29 mouse cellular contexts compared by ENCODE assay signal in genomic region chr2:10397790-10398189, GRCm38 (mm10). TPM values are rescaled to one million over a fixed set of nuclear protein-coding genes. Genes with fewer than 3 reads are reported as not detected.
DNase-seq lines count a peak whose midpoint lies in the region; ATAC-seq and TF ChIP-seq lines count a peak whose summit lies in the region.
"Had no signal": no experiment of that assay in that cellular context is flagged by ENCODE, and none has a peak within 500 bp of the region (broad histone marks: within the 10 kb centered on the region; RNA-seq: fewer than 3 reads in every experiment).

No protein-coding gene starts in this region.

- H3K9me3 ChIP-seq in intestine, embryonic 16.5 days (ENCODE audit: control insufficient read depth, low read length) = no peaks in the 10 kb centered on the region
- H3K9me3 ChIP-seq in intestine, postnatal 0 days (ENCODE audit: control insufficient read depth) = no peaks in the 10 kb centered on the region
- H3K9me3 ChIP-seq in limb, embryonic 13.5 days = no peaks in the 10 kb centered on the region
- H3K9me3 ChIP-seq in stomach, embryonic 15.5 days = no peaks in the 10 kb centered on the region
- no peaks in the 10 kb centered on the region for H3K9me3 ChIP-seq in stomach, postnatal 0 days (ENCODE audit: control insufficient read depth, low read length)
- H3K9me3 ChIP-seq: embryonic facial prominence, embryonic 13.5 days; embryonic facial prominence, embryonic 15.5 days; forebrain, embryonic 10.5 days; forebrain, embryonic 12.5 days; G1E had no signal

- ATAC-seq in intestine, embryonic 16.5 days = peak; percentile 38; the same call in 1 of the 2 replicates
- no peak for ATAC-seq in intestine, postnatal 0 days
- 0 out of 2 replicates have a peak, but pooled peaks have one; percentile 8 for ATAC-seq in limb, embryonic 13.5 days (ENCODE audit: low FRiP score, low read depth)
- peak; percentile 60 for ATAC-seq in stomach, embryonic 15.5 days (ENCODE audit: insufficient read depth, low FRiP score, low read depth)
- peak; percentile 49; the same call in 1 of the 2 replicates for ATAC-seq in stomach, postnatal 0 days (ENCODE audit: low FRiP score, low TSS enrichment)
- ATAC-seq: activated CD4-positive, CD25-positive, alpha-beta regulatory T cell, adult 4 months; CD4-positive, CD25-positive, alpha-beta regulatory T cell, adult 4 months; forebrain, embryonic 14.5 days; Patski had no signal

- H3K27ac ChIP-seq in intestine, embryonic 16.5 days (ENCODE audit: low read length) = no peak overlapping the region
- no peak overlapping the region for H3K27ac ChIP-seq in intestine, postnatal 0 days (ENCODE audit: low read depth, low read length)
- H3K27ac ChIP-seq in limb, embryonic 13.5 days = no peak overlapping the region
- no peak overlapping the region for H3K27ac ChIP-seq in stomach, embryonic 15.5 days
- no peak overlapping the region for H3K27ac ChIP-seq in stomach, postnatal 0 days (replicated peaks)
- H3K27ac ChIP-seq: embryonic facial prominence, embryonic 13.5 days; embryonic facial prominence, embryonic 15.5 days; forebrain, embryonic 10.5 days; forebrain, embryonic 12.5 days had no signal

- no peak for TF ChIP-seq EP300 in stomach, postnatal 0 days (optimal IDR thresholded peaks at IDR 0.05)

- H3K4me2 ChIP-seq in intestine, embryonic 16.5 days (ENCODE audit: low read depth, low read length) = no peak overlapping the region
- no peak overlapping the region for H3K4me2 ChIP-seq in intestine, postnatal 0 days (replicated peaks; ENCODE audit: low read depth)
- H3K4me2 ChIP-seq in limb, embryonic 13.5 days (replicated peaks) = no peak overlapping the region
- H3K4me2 ChIP-seq in stomach, embryonic 15.5 days = no peak overlapping the region
- no peak overlapping the region for H3K4me2 ChIP-seq in stomach, postnatal 0 days (replicated peaks; ENCODE audit: low read depth)
- H3K4me2 ChIP-seq: embryonic facial prominence, embryonic 13.5 days; embryonic facial prominence, embryonic 15.5 days; forebrain, embryonic 12.5 days had no signal

- no peak for TF ChIP-seq CTCF in intestine, postnatal 0 days (IDR thresholded peaks at IDR 0.05; ENCODE audit: low read depth)
- TF ChIP-seq CTCF in stomach, postnatal 0 days (IDR thresholded peaks at IDR 0.05; ENCODE audit: low read depth) = no peak

- 50% methylated on average over 9 of the region's 9 CpGs for WGBS in intestine, embryonic 16.5 days
- 43% methylated on average over 9 of the region's 9 CpGs for WGBS in intestine, postnatal 0 days
- WGBS in limb, embryonic 13.5 days = 69% methylated on average over 9 of the region's 9 CpGs
- WGBS in stomach, embryonic 15.5 days = 53% methylated on average over 9 of the region's 9 CpGs
- WGBS in stomach, postnatal 0 days = 36% methylated on average over 9 of the region's 9 CpGs

- H3K4me1 ChIP-seq in intestine, embryonic 16.5 days (ENCODE audit: control insufficient read depth, insufficient read depth, low read length) = no peaks in the 10 kb centered on the region
- no peaks in the 10 kb centered on the region for H3K4me1 ChIP-seq in intestine, postnatal 0 days (replicated peaks; ENCODE audit: control insufficient read depth, insufficient read depth, low read length)
- H3K4me1 ChIP-seq in limb, embryonic 13.5 days = peaks cover 5% of the 10 kb centered on the region; the same call in 1 of the 2 replicates
- H3K4me1 ChIP-seq in stomach, embryonic 15.5 days = no peaks in the 10 kb centered on the region
- no peaks in the 10 kb centered on the region for H3K4me1 ChIP-seq in stomach, postnatal 0 days (replicated peaks; ENCODE audit: control insufficient read depth, insufficient read depth)
- H3K4me1 ChIP-seq: embryonic facial prominence, embryonic 13.5 days; embryonic facial prominence, embryonic 15.5 days; forebrain, embryonic 12.5 days had no signal

- H3K4me3 ChIP-seq in intestine, embryonic 16.5 days (ENCODE audit: low read length) = no peak overlapping the region
- H3K4me3 ChIP-seq in intestine, postnatal 0 days (ENCODE audit: low read depth, low read length) = no peak overlapping the region
- no peak overlapping the region for H3K4me3 ChIP-seq in limb, embryonic 13.5 days
- H3K4me3 ChIP-seq in stomach, embryonic 15.5 days (replicated peaks) = no peak overlapping the region
- no peak overlapping the region for H3K4me3 ChIP-seq in stomach, postnatal 0 days (ENCODE audit: low read depth, low read length)
- H3K4me3 ChIP-seq: embryonic facial prominence, embryonic 13.5 days; embryonic facial prominence, embryonic 15.5 days; erythroblast, embryonic 14.5 days; forebrain, embryonic 10.5 days; forebrain, embryonic 12.5 days had no signal

- H3K9ac ChIP-seq in intestine, embryonic 16.5 days (ENCODE audit: low read depth, low read length) = no peak overlapping the region
- H3K9ac ChIP-seq in intestine, postnatal 0 days (ENCODE audit: low read depth, low read length) = no peak overlapping the region
- no peak overlapping the region for H3K9ac ChIP-seq in limb, embryonic 13.5 days
- H3K9ac ChIP-seq in stomach, embryonic 15.5 days = no peak overlapping the region
- no peak overlapping the region for H3K9ac ChIP-seq in stomach, postnatal 0 days (ENCODE audit: low read length)
- H3K9ac ChIP-seq: embryonic facial prominence, embryonic 13.5 days; embryonic facial prominence, embryonic 15.5 days; forebrain, embryonic 12.5 days had no signal

- H3K27me3 ChIP-seq in intestine, embryonic 16.5 days (replicated peaks; ENCODE audit: control insufficient read depth, insufficient read depth, low read length) = no peaks in the 10 kb centered on the region
- H3K27me3 ChIP-seq in intestine, postnatal 0 days (replicated peaks; ENCODE audit: control insufficient read depth, insufficient read depth, low read length) = no peaks in the 10 kb centered on the region
- no peaks in the 10 kb centered on the region; the same call in 1 of the 2 replicates for H3K27me3 ChIP-seq in limb, embryonic 13.5 days
- H3K27me3 ChIP-seq in stomach, embryonic 15.5 days (replicated peaks) = no peaks in the 10 kb centered on the region
- no peaks in the 10 kb centered on the region for H3K27me3 ChIP-seq in stomach, postnatal 0 days (ENCODE audit: control insufficient read depth, insufficient read depth, low read length)
- H3K27me3 ChIP-seq: CH12.LX; embryonic facial prominence, embryonic 13.5 days; embryonic facial prominence, embryonic 15.5 days; forebrain, embryonic 12.5 days; Patski had no signal

- no peak for DNase-seq in stomach, postnatal 0 days (ENCODE audit: low spot score)
- no peak for DNase-seq in kidney, postnatal 25 days
- DNase-seq in right cerebral cortex, postnatal 36 days (ENCODE audit: low spot score in 2 of 2) = no peak
- DNase-seq: adrenal gland, adult 2 months; adrenal gland, postnatal 10 days; adrenal gland, postnatal 25 days; B cell, adult 2 months; cerebellum, adult 11 months; cerebellum, adult 18-20 months; cerebellum, adult 8-10 months; cerebellum, adult 9-11 months; cerebellum, postnatal 14 days; cerebellum, postnatal 36 days; embryo, embryonic 11 days had no signal

- H3K36me3 ChIP-seq in intestine, embryonic 16.5 days (ENCODE audit: control insufficient read depth, insufficient read depth, low read length) = no peaks in the 10 kb centered on the region
- H3K36me3 ChIP-seq in intestine, postnatal 0 days (ENCODE audit: control insufficient read depth, insufficient read depth) = no peaks in the 10 kb centered on the region
- no peaks in the 10 kb centered on the region for H3K36me3 ChIP-seq in limb, embryonic 13.5 days
- H3K36me3 ChIP-seq in stomach, embryonic 15.5 days = no peaks in the 10 kb centered on the region
- no peaks in the 10 kb centered on the region for H3K36me3 ChIP-seq in stomach, postnatal 0 days (ENCODE audit: control insufficient read depth, insufficient read depth, low read length)
- H3K36me3 ChIP-seq: embryonic facial prominence, embryonic 13.5 days; embryonic facial prominence, embryonic 15.5 days; forebrain, embryonic 10.5 days; forebrain, embryonic 12.5 days had no signal

RNA-seq across cellular contexts. Expression of gene Sfmbt2, which starts 27.5 kb away (rescaled TPM):
- 0.65 and 0.93 TPM in 2 replicates for polyA plus RNA-seq in intestine, embryonic 16.5 days (2015; fragmentation: Nextera tagmentation; extraction: Ambion mirVana)
- polyA plus RNA-seq in intestine, postnatal 0 days (2015; fragmentation: Nextera tagmentation; extraction: Ambion mirVana) = 0.41 and 0.47 TPM in 2 replicates
- 3.8 and 4.1 TPM in 2 replicates for polyA plus RNA-seq in limb, embryonic 13.5 days (2015; fragmentation: Nextera tagmentation; extraction: Ambion mirVana)
- polyA plus RNA-seq in stomach, embryonic 15.5 days (2015; fragmentation: Nextera tagmentation; extraction: Ambion mirVana) = 3.0 TPM in 2 replicates
- 0.63 and 0.65 TPM in 2 replicates for polyA plus RNA-seq in stomach, postnatal 0 days (2015; fragmentation: Nextera tagmentation; extraction: Ambion mirVana)
- polyA plus RNA-seq: erythroblast, embryonic 14.5 days had no signal
